Mouse (Mus musculus) embryonic facial prominence, embryonic 13.5 days (tissue): ENCODE results near the gene Cnih3. TPM values are rescaled to one million over a fixed set of nuclear protein-coding genes. Genes with fewer than 3 reads are reported as not detected.

Source experiments
- ATAC-seq: fragments of 200-750 bp; cut with Nextera tagmentation; 2 replicates; pipeline ENCODE4 v1.8.0; 2017; ENCODE audit warnings: low read depth; ENCODE audit not compliant: insufficient number of reproducible peaks, insufficient read depth, low FRiP score, low TSS enrichment
- H3K27ac ChIP-seq: fragments of 300-500 bp; sonication (generic); 2 replicates; pipeline ENCODE4 v1.5.1; 2015; ENCODE audit warnings: moderate library complexity, mild to moderate bottlenecking, inconsistent platforms
- H3K27me3 ChIP-seq: fragments of 300-500 bp; sonication (generic); 2 replicates; pipeline ENCODE4 v1.6.1; 2015; ENCODE audit warnings: mild to moderate bottlenecking, inconsistent platforms
- H3K36me3 ChIP-seq: fragments of 300-500 bp; sonication (generic); 2 replicates; pipeline ENCODE4 v1.6.1; 2015; ENCODE audit warnings: mild to moderate bottlenecking, inconsistent platforms
- H3K4me1 ChIP-seq: fragments of 300-500 bp; sonication (generic); 2 replicates; pipeline ENCODE4 v1.6.1; 2015; ENCODE audit warnings: inconsistent platforms
- H3K4me2 ChIP-seq: fragments of 300-500 bp; sonication (generic); 2 replicates; pipeline ENCODE4 v1.6.1; 2015; ENCODE audit warnings: moderate library complexity, mild to moderate bottlenecking, inconsistent platforms
- H3K4me3 ChIP-seq: fragments of 300-500 bp; sonication (generic); 2 replicates; pipeline ENCODE4 v1.5.1; 2015; ENCODE audit warnings: mild to moderate bottlenecking, inconsistent platforms
- H3K9ac ChIP-seq: fragments of 300-500 bp; sonication (generic); 2 replicates; pipeline ENCODE4 v1.6.1; 2015; ENCODE audit warnings: mild to moderate bottlenecking, inconsistent platforms
- H3K9me3 ChIP-seq: fragments of 300-500 bp; sonication (generic); 2 replicates; pipeline ENCODE4 v1.6.1; 2016; ENCODE audit warnings: inconsistent platforms
- WGBS: fragments of 180-500 bp; shearing (Covaris S2); methylation state at CpG from one replicate; pipeline ENCODE4 v1.1.7; 2015; ENCODE audit warnings: mixed read lengths; 5-methylcytosine and 5-hydroxymethylcytosine counted together
- polyA plus RNA-seq: library from polyadenylated mRNA; unstranded; fragments of >200 nt; fragmentation: Nextera tagmentation; extraction: Ambion mirVana; gene quantifications from 2 replicates; pipeline ENCODE4 v1.2.1, GENCODE M21; 2015

Cnih3 gene
- polyA plus RNA-seq = 0.50 and 0.97 TPM in 2 replicates

DNA sequence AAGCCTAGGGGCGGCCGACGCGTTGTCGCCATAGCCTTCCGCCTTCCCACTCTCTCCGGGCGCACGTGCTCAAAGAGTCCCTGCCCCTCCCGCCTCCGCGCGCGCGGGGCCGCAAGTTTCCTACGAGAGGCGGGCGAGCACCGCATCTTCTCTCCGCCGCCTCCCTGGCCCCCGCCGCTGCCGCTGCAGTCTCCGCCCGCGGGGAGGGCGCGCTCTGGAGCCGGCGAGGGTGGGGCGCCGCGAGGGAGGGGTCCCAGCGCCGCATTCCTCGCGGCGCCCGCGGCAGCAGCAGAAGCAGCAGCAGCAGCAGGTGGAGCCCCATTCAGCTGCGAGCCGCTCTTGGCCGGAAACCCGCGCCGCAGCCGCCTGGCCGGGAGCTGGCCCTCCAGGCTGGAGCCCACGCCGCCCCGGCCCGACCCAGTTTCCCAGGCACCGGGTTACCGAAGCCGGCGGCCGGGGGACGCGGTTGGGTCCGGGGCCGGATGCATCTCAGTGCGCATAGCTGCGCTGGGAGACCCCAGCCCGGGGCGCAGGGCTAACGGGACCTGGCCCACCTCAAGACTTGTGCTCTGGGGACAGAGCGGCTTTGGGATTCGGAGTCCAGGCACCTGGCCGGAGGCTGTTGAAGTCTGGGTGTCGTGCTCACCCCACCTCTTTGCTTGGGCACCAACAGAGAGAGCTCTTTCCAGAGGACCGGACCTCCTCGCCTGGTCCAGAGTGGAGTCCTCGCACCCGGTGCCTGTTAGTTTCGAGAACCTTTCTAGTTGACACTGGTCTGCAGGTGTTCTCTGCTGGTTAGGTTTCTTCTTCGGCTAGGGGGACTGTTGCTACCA, at the start of gene Cnih3:
Gene Cnih3, plus strand, starts transcription at position 262 of the 833 bp plus-strand sequence.
- no peak within 1 kb of the TSS for H3K27ac ChIP-seq
- no peaks in the 10 kb centered on the region for H3K36me3 ChIP-seq
- H3K27me3 ChIP-seq = peaks cover 76% of the 10 kb centered on the region
- WGBS = under 1% methylated on average over 77 of the region's 78 CpGs
- peak within 1 kb of the TSS; percentile 59 for H3K9ac ChIP-seq
- peak within 1 kb of the TSS; percentile 98 for H3K4me2 ChIP-seq
- peak; percentile 56; the same call in 1 of the 2 replicates for ATAC-seq
- H3K4me1 ChIP-seq = peaks cover 21% of the 10 kb centered on the region
- H3K4me3 ChIP-seq = peak within 1 kb of the TSS; percentile 58
- H3K9me3 ChIP-seq = no peaks in the 10 kb centered on the region

DNA sequence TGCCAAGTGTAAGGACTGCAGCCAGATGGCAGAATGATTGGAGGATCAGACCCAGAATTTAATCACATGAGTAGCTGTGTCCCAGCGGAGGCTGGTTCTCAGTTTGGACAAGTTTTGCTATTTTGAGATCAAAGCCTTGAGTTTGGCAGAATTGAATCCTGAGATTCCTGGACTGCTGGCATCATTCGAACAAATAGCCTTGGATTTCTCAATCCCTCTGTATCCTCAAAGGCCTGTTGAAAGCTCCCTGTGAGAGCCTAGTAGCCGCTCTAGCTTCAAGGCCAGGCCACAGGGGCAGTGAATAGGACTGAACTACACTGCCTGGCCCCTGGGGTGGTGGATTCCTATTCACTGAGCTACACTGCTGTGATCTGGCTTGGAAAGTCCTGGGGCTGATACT, 44.4 kb upstream of the Cnih3 start:
- Histone ChIP-seq H3K4me3 (no peak overlapping the region), H3K4me2 (no peak overlapping the region), H3K9me3 (no peaks in the 10 kb centered on the region), H3K4me1 (no peaks in the 10 kb centered on the region), H3K36me3 (no peaks in the 10 kb centered on the region), H3K27ac (no peak overlapping the region), H3K27me3 (no peaks in the 10 kb centered on the region), H3K9ac (no peak overlapping the region)
- no peak for ATAC-seq
- 71% methylated on average over 3 of the region's 3 CpGs for WGBS

DNA sequence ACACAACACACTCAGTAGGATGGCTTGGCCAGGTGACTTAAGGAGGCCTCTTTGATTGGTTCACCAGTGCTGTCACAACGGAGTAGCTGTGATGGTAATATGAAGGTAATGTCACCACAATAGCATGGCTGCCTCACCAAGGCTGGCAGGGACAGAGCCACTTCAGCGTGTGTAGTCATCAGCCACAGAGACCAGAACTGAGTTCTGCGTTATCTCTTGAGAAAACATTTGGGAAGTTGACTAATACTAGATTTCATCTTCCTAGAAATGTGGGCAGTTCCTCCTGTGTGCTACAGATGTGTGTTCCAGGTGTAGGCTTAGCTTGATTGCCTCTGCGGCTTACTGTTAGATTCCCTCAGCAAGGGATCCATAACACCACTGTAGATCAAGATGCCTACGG, 41.7 kb upstream of the Cnih3 start:
- Histone ChIP-seq H3K27ac (no peak overlapping the region), H3K36me3 (no peaks in the 10 kb centered on the region), H3K9ac (no peak overlapping the region), H3K4me1 (peaks cover 6% of the 10 kb centered on the region), H3K27me3 (no peaks in the 10 kb centered on the region), H3K4me2 (no peak overlapping the region), H3K9me3 (no peaks in the 10 kb centered on the region), H3K4me3 (no peak overlapping the region)
- 91% methylated on average over 5 of the region's 5 CpGs for WGBS
- ATAC-seq = no peak

DNA sequence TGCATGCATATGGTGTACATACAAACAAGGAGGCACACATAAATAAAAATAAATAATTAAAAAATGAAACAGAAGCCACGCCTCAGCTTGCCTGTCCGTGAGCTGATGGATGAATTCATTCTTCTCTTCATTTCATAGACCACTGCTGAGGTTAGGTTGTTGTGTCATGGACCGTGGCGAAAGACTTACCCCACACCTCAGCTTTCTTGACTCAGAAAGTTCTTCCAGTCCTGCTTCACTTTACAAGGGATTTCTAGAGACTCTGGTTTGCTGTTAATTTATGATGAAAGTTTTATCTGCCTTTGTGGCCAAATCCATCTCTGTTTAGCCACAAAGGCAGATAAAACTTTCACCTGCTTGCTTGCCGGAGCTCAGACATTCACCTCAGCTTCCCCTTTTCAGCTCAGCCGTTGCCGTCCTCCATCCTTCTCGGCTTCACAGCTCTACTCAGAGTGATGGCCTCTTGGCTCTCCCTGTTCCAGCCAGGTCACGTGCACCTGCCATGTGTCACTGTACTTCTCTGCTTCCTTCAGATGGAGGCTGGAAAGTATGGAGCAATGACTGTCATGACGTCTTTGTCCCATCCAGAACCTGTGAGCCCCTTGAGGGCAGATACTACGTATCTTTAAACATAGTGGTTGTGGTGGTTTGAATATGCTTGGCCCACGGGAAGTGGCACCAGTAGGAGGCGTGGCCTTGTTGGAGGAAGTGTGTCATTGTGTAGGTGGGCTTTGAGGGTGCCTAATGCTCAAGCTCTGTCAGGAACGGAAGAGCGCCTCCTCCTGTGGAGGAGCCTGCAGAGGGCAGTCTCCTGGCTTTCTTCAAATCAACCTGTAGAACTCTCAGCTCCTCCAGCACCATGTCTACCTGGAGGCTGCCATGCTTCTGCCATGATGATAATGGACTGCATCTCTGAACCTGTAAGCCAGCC, 40.0 kb upstream of the Cnih3 start:
- no peak overlapping the region for H3K27ac ChIP-seq
- no peak overlapping the region for H3K9ac ChIP-seq
- no peak overlapping the region for H3K4me3 ChIP-seq
- no peaks in the 10 kb centered on the region for H3K27me3 ChIP-seq
- no peaks in the 10 kb centered on the region for H3K9me3 ChIP-seq
- H3K4me2 ChIP-seq = no peak overlapping the region
- H3K4me1 ChIP-seq = peaks cover 6% of the 10 kb centered on the region
- ATAC-seq = no peak
- no peaks in the 10 kb centered on the region for H3K36me3 ChIP-seq
- WGBS = 91% methylated on average over 15 of the region's 15 CpGs

DNA sequence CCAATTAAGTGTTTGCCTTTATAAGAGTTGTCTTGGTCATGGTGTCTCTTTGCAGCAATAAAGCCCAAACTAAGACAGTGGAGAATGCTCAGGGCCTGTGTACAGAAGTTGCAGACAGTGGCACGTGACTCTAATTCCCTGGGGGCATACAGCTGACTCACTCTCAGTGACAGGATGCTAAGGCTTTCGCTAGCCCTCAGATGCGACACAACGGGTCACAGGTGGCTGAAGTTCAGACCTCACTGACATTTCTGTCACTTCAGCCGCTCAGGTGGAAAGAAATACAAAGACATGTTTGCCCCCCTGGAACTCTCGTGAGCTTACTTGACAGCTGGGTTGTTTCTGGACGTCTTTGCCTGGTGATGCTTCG, 39.4 kb upstream of the Cnih3 start:
- no peak for ATAC-seq
- Histone ChIP-seq H3K27me3 (no peaks in the 10 kb centered on the region), H3K4me2 (no peak overlapping the region), H3K9me3 (no peaks in the 10 kb centered on the region), H3K4me3 (no peak overlapping the region), H3K4me1 (peaks cover 6% of the 10 kb centered on the region), H3K36me3 (no peaks in the 10 kb centered on the region), H3K27ac (no peak overlapping the region), H3K9ac (no peak overlapping the region)
- WGBS = 73% methylated on average over 8 of the region's 8 CpGs

DNA sequence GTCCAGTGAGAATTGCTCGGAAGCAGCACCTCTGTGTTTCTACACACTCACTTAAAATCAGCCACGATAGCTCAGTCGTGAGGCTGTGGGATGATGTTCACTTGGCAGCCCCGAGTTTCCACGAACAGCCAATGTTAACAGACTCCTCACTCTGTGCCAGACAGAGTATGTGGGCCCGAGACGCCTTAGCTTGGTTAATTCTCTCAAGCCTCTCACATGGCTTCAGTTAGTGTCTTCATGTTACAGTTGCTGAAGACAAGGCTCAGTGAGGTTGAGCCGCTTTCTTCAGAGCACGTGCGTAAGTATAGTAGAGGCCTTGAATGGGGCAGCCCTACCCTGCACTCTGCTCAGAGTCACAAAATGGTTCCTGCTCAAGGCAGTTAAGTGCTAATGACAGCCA, 38.1 kb upstream of the Cnih3 start:
- H3K4me3 ChIP-seq = no peak overlapping the region
- no peaks in the 10 kb centered on the region for H3K9me3 ChIP-seq
- H3K4me1 ChIP-seq = peaks cover 6% of the 10 kb centered on the region
- no peak overlapping the region for H3K9ac ChIP-seq
- H3K27me3 ChIP-seq = no peaks in the 10 kb centered on the region
- ATAC-seq = peak; percentile 48; the same call in 1 of the 2 replicates
- no peak overlapping the region for H3K4me2 ChIP-seq
- no peaks in the 10 kb centered on the region for H3K36me3 ChIP-seq
- no peak overlapping the region for H3K27ac ChIP-seq
- WGBS = 52% methylated on average over 10 of the region's 10 CpGs

DNA sequence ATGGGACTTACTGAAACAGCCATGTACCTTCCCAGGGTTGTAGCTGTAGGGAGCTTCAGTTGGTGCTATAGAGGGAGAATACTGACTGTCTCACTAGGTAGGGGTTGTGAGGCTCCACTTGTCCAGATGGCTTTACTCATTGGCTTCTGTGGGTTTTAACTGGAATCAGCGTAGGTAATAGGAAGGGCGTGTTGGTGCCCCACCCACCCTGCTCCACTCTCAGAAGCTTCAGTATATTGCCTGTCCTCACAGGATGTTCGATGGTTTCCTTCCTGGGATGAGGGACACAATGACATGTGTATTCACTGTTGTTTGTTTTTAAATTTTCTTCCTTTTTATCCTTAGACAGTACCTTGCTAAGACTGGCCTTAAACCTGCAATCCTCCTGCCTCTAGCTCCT, 37.1 kb upstream of the Cnih3 start:
- H3K27ac ChIP-seq = no peak overlapping the region
- no peaks in the 10 kb centered on the region for H3K36me3 ChIP-seq
- WGBS = 75% methylated on average over 3 of the region's 3 CpGs
- no peak for ATAC-seq
- H3K4me2 ChIP-seq = no peak overlapping the region
- H3K4me3 ChIP-seq = no peak overlapping the region
- H3K9me3 ChIP-seq = no peaks in the 10 kb centered on the region
- H3K27me3 ChIP-seq = no peaks in the 10 kb centered on the region
- H3K9ac ChIP-seq = no peak overlapping the region
- peaks cover 6% of the 10 kb centered on the region for H3K4me1 ChIP-seq

DNA sequence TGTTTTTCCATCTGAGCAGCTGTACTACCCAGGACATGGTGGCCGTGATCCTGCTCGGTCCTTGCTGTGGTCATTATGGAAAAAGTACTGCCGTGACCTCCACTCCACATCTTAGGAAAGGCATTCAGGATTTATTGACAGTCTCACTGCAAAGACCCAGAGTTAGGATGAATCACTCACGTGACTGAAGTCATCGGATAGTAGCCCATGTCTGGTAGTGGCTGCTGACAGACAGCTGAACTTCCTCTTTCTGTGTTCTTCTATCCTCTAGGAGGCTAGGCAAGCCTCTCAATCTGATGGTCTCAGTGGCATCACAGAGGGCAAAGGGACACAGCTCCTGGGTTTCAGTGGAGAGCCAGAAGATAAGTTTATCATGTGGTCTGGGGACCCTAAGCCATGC, 35.9 kb upstream of the Cnih3 start:
- WGBS = 79% methylated on average over 5 of the region's 5 CpGs
- H3K4me1 ChIP-seq = peaks cover 6% of the 10 kb centered on the region
- no peaks in the 10 kb centered on the region for H3K27me3 ChIP-seq
- no peak overlapping the region for H3K27ac ChIP-seq
- H3K9me3 ChIP-seq = 0 out of 2 replicates have a peak, but pooled peaks cover 3% of the 10 kb centered on the region
- no peak for ATAC-seq
- no peak overlapping the region for H3K4me2 ChIP-seq
- no peak overlapping the region for H3K4me3 ChIP-seq
- H3K9ac ChIP-seq = no peak overlapping the region
- H3K36me3 ChIP-seq = no peaks in the 10 kb centered on the region

DNA sequence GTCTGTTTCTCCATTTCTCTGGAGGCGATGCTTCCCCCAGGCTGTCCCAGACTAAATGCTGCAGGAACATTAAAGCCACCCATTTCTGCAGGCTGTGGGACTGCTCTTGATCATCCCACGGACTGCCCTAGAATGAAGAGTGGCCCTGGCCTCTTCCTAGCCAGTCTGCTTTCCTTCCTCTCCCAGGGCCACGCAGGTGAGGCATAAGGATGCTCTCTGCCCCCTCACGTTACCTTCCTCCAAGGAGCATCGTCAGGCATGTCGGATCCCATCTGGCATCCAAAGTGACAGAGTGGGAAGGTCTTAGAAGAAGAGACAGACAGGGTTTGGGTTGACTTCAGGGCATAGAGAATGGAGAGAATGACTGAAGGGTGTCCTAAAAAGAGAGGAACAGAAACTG, 33.0 kb upstream of the Cnih3 start:
- ATAC-seq = no peak
- H3K9me3 ChIP-seq = 0 out of 2 replicates have a peak, but pooled peaks cover 5% of the 10 kb centered on the region
- H3K4me1 ChIP-seq = peaks cover 2% of the 10 kb centered on the region
- no peak overlapping the region for H3K4me2 ChIP-seq
- no peak overlapping the region for H3K9ac ChIP-seq
- no peak overlapping the region for H3K27ac ChIP-seq
- no peak overlapping the region for H3K4me3 ChIP-seq
- no peaks in the 10 kb centered on the region for H3K36me3 ChIP-seq
- WGBS = 71% methylated on average over 6 of the region's 6 CpGs
- no peaks in the 10 kb centered on the region for H3K27me3 ChIP-seq

DNA sequence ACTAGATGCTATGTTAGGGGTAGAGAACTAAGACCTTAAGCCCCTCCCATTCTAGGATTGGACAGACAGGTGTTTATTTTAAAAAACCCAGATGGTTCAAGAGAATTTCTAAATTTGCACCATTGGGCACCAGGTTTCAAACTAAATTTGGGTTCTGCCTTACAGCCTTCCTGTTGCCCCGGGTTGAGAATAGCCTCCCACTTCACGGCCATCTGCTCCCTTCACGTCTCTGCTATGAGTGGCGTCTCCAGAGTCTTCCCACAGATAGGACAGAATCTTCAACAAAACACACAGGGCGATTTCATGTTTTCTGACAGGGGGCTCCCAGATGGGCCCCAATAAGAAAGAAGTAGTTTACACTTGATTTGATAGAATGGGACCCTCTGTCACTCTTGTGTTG, 31.3 kb upstream of the Cnih3 start:
- Histone ChIP-seq H3K4me1 (0 out of 2 replicates have a peak, but pooled peaks cover 3% of the 10 kb centered on the region), H3K36me3 (no peaks in the 10 kb centered on the region), H3K9me3 (0 out of 2 replicates have a peak, but pooled peaks cover 5% of the 10 kb centered on the region), H3K4me3 (no peak overlapping the region), H3K4me2 (no peak overlapping the region), H3K27ac (no peak overlapping the region), H3K27me3 (no peaks in the 10 kb centered on the region), H3K9ac (no peak overlapping the region)
- WGBS = 93% methylated on average over 5 of the region's 5 CpGs
- ATAC-seq = no peak

DNA sequence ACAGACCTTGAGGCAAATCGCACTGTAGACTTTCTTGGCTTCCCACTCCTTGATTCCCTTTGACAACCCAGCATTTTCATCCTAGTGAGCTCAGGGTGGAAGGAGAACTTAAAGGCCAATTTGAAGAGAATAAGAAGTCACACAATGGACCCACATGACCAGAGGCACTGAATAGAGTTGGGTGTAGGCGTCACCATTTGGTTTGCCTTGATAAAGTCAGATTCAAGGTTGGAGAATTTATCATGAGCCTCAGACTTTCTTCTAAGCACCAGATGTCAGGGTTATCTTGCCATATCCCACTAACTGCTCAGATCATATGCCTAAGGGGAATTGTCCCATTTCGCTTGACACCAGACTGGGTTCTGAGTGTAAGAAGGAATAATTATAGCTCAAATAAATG, 29.3 kb upstream of the Cnih3 start:
- Histone ChIP-seq H3K4me1 (0 out of 2 replicates have a peak, but pooled peaks cover 3% of the 10 kb centered on the region), H3K36me3 (no peaks in the 10 kb centered on the region), H3K27ac (no peak overlapping the region), H3K9me3 (0 out of 2 replicates have a peak, but pooled peaks cover 5% of the 10 kb centered on the region), H3K4me3 (no peak overlapping the region), H3K9ac (no peak overlapping the region), H3K27me3 (no peaks in the 10 kb centered on the region), H3K4me2 (no peak overlapping the region)
- 87% methylated on average over 3 of the region's 3 CpGs for WGBS
- ATAC-seq = no peak
